Mouse (Mus musculus) olfactory bulb, adult 2 months (tissue): Measurements from ENCODE around the gene Dhx57. TPM values are rescaled to one million over a fixed set of nuclear protein-coding genes. Genes with fewer than 3 reads are reported as not detected.
A peak's percentile ranks its signal among the peaks of the same experiment; 100 is the strongest.
"Not testable (repeated sequence)": the region's sequence is repeated elsewhere in the genome, so short reads cannot be mapped to it uniquely, and the experiment has no call there.

Source experiments
- H3K27ac ChIP-seq: fragments of 200-500 bp; 2 replicates; pipeline ENCODE4 v1.5.1; 2012; ENCODE audit warnings: low read depth, low read length; ENCODE audit not compliant: insufficient read depth
- H3K4me1 ChIP-seq: fragments of 200-500 bp; 2 replicates; pipeline ENCODE4 v1.6.1; 2012; ENCODE audit warnings: low read length; ENCODE audit not compliant: control insufficient read depth, insufficient read depth
- H3K4me3 ChIP-seq: fragments of 200-500 bp; 2 replicates; pipeline ENCODE4 v1.5.1; 2012; ENCODE audit warnings: mild to moderate bottlenecking, low read depth, low read length, moderate library complexity; ENCODE audit not compliant: insufficient read depth
- CTCF ChIP-seq: fragments of 200-500 bp; IDR thresholded peaks from 2 replicates; pipeline ENCODE4 v1.5.1; 2012; ENCODE audit warnings: low read depth, mild to moderate bottlenecking, low read length, moderate library complexity; ENCODE audit not compliant: insufficient read depth
- POLR2A ChIP-seq: fragments of 200-500 bp; IDR thresholded peaks from 2 replicates; pipeline ENCODE4 v1.6.1; 2012; ENCODE audit warnings: mild to moderate bottlenecking, low read depth, low read length, moderate library complexity; ENCODE audit not compliant: insufficient read depth
- WGBS: fragments of 180-500 bp; shearing (Covaris S2); methylation state at CpG from one replicate; pipeline ENCODE4 v1.1.7; 2018; 5-methylcytosine and 5-hydroxymethylcytosine counted together
- polyA plus RNA-seq: library from polyadenylated mRNA; stranded (reverse); fragments of >200 nt; gene quantifications from 2 replicates; pipeline ENCODE4 v1.2.4, GENCODE M21; 2012; ENCODE audit warnings: low replicate concordance; ENCODE audit not compliant: missing spikeins, insufficient read depth, insufficient read length

Dhx57 gene
- polyA plus RNA-seq, 1 experiment = not detected

DNA sequence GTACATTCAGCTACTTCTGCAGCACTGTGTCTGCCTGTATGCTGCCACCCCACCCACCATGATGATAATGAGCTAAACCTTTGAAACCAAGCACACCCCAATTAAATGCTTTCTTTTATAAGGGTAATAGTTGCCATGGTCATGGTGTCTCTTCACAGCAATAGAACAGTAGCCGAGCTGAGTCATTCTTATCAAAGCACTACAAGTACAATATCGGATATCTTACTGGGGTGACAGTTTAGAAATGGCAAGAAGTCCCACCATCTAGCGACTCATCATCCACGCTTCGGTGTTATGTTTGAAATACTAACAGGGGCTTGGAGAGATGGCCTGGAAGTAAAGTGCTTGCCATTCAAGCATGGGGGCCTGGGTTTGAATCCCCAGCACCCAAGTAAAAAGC lies 56.4 kb downstream of the Dhx57 start:
- 68% methylated on average over 5 of the region's 5 CpGs for WGBS

DNA sequence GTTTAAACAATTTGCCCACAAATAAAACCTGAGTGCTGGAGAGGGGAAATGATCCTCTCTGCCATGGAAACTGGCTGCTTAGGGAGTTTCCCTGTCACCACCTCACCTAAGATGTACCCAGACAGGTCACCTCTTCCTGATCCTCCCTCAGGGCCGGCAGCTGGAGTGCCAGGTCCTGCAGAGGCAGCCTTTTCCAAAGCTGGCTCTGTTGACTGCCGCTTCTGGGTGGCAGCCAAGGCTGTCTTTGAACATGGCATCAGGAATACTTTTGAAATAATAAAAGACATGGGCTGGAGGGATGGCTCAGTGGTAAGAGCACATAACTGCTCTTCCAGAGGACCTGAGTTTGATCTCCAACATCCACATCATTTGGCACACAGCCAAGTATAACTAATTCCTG lies 60.9 kb downstream of the Dhx57 start:
- Histone ChIP-seq H3K4me3 (no peak overlapping the region), H3K27ac (no peak overlapping the region), H3K4me1 (peaks cover 2% of the 10 kb centered on the region; the same call in 1 of the 2 replicates)
- TF ChIP-seq CTCF = no peak
- TF ChIP-seq POLR2A = no peak
- WGBS = 41% methylated on average over 2 of the region's 2 CpGs

More for the DNA sequence above, 56.4 kb downstream of the Dhx57 start:
- H3K4me1 ChIP-seq = no peaks in the 10 kb centered on the region
- no peak overlapping the region for H3K27ac ChIP-seq
- H3K4me3 ChIP-seq = no peak overlapping the region
- TF ChIP-seq POLR2A = no peak
- no peak for TF ChIP-seq CTCF

DNA sequence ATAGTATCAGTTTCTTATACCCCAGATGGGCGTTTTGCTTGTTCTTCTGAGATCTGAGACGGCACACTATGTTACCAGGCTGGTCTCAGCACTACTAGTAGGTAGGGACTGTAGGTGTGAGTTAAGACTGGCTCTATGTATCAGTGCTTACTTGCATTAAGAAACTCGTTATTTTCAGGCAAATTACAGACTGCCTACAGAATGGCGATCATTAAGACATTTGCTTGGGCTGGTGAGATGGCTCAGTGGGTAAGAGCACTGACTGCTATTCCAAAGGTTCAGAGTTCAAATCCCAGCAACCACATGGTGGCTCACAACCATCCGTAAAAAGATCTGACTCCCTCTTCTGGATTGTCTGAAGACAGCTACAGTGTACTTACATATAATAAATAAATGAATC lies 65.1 kb downstream of the Dhx57 start:
- WGBS = 44% methylated on average over 5 of the region's 5 CpGs
- H3K4me1 ChIP-seq, H3K27ac ChIP-seq, H3K4me3 ChIP-seq: not testable (repeated sequence)

DNA sequence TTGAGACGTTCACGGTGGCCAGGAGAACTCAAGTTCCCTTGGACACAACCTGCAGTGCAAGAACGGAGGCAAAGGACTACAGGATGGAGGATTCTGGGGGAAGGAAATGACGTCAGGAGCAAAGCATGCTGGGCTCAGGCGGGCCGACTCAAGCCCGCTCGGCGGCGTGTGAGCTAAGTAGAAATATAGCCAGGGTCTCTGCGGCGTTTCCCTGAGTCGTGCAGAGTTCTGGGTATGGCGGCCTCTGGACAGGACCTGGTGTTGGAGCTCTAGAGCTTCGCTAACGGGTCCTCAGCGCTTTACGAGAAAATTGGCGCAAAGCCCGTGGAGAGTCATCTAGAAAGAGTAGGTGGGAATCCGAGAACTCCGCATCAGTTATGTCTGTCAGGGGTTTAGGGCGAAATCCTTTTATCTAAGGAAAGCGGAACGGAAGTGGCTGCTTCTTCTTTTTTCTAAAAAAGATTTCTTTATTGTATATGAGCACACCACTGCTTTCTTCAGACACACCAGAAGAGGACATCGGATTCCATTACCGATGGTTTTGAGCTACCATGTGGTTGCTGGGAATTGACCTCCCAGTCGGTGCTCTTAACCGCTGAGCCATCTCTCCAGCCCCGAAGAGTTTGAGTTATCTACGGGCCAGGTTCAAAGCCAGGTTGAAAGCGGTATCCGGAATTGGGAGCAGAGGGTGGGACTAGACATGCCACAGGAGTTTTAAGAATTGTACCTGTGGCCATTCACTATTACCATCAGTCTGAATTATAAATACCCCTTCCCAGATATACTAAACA lies 65.8 kb downstream of the Dhx57 start, which contains the start of gene Gemin6:
Gemin6 (plus strand) TSS at position 116 of the 791 bp plus-strand sequence.
- H3K27ac ChIP-seq = peak within 1 kb of the TSS; percentile 67
- H3K4me3 ChIP-seq = peak within 1 kb of the TSS; percentile 73
- TF ChIP-seq POLR2A (peak; percentile 64), CTCF (no peak)
- H3K4me1 ChIP-seq = peaks cover 2% of the 10 kb centered on the region; the same call in 1 of the 2 replicates
- WGBS = under 1% methylated on average over 33 of the region's 33 CpGs

DNA sequence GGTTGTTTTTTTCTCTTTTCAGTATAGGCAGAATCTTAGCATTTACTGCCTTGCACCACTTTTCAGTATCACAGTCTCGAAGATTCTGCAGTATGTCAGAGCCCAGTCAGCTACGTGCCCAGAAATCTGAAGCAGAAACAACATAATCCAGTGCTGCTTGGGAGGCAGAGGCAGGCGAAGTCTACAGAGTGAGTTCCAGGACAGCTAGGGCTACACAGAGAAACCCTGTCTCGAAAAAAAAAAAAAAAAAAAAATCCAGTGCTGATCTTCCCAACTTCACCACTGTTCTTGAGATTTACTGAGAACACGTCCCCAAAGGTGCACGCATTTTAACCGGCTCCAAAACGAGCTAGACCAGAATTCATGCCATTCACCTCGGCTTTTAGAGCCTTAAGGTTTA lies 66.4 kb downstream of the Dhx57 start:
- TF ChIP-seq CTCF (no peak), POLR2A (no peak)
- H3K4me3 ChIP-seq = peak overlapping the region; percentile 73
- H3K27ac ChIP-seq = peak overlapping the region; percentile 67
- WGBS = 2% methylated on average over 9 of the region's 9 CpGs
- peaks cover 2% of the 10 kb centered on the region; the same call in 1 of the 2 replicates for H3K4me1 ChIP-seq

DNA sequence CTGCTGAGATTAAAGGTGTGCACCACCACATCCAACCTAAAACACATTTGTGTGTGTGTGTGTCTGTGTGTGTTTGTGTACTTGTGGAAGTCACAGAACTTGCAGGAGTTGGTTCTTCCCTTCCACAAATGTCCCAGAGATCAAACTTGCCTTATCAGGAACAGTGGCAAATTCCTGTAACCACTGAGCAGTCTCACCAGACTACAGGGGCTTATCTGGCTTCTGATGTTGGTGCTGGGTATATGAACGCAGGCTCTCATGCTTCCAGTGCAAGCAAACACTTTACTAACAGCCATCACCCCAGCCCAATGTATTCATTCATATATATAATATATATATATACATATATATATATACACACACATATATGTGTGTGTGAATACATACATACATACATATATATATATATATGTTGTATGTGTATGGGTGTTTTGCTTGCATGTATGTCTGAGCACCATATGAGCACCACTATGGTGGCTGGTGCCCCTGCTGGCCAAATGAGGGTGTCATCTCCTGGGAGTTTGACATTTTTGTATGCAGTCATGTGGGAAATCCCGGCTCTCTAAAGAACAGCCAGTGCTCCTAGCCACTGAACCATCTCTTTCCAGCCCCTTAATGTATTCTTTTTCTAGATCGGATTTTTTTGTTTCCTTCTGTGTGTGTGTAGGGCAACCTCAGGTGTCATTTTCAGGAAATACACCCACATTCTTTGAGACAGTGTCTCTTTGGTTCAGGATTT lies 68.2 kb downstream of the Dhx57 start:
- peaks cover 2% of the 10 kb centered on the region; the same call in 1 of the 2 replicates for H3K4me1 ChIP-seq
- WGBS = 60% methylated on average over 3 of the region's 3 CpGs

DNA sequence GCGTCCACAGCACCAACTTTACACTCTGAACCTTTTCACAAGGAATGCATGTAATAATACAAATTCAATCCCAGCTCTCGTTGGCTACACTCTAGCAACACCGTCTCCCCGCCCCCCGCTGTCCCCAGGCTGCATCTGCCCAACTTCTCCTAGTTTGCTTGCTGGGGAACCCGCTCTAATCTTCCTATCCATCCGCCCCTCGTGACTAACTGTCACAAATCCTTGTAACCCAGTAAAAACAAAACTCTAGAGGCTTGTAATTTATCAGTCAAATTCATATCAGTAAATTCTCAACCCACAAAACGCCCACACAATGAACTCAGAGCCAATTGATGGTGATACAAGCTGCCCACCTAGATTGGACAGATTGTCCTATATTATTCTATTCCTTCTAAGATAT lies 69.1 kb downstream of the Dhx57 start:
- Histone ChIP-seq H3K27ac (no peak overlapping the region), H3K4me1 (peaks cover 2% of the 10 kb centered on the region; the same call in 1 of the 2 replicates), H3K4me3 (no peak overlapping the region)
- WGBS = 64% methylated on average over 9 of the region's 9 CpGs
- no peak for TF ChIP-seq CTCF
- TF ChIP-seq POLR2A = no peak

More for the DNA sequence above, 68.2 kb downstream of the Dhx57 start:
- Histone ChIP-seq H3K4me3 (no peak overlapping the region), H3K27ac (no peak overlapping the region)
- no peak for TF ChIP-seq CTCF
- TF ChIP-seq POLR2A = no peak

DNA sequence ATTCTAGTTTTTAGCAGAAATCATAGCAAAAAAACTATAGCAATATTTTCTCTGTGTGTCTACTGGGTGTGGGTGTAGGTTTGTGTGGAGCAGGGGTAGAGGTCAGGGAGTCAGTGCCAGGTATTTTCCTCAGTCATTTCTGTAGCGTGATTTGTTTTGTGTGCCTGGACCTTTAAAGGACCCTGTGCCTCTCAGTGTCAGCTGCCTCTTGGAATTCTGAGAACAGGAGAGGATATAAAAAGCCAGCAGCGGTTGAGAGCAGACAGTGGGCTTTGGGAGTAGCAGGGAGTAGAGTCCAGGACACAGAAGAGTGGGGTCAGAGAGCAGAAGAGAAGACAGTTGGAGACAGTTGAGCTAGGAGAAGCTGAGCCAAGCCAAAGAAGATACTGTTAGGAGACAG lies 70.1 kb downstream of the Dhx57 start:
- no peak overlapping the region for H3K4me3 ChIP-seq
- H3K4me1 ChIP-seq = peaks cover 2% of the 10 kb centered on the region; the same call in 1 of the 2 replicates
- TF ChIP-seq CTCF (no peak), POLR2A (no peak)
- 78% methylated on average over 2 of the region's 2 CpGs for WGBS
- H3K27ac ChIP-seq = no peak overlapping the region

DNA sequence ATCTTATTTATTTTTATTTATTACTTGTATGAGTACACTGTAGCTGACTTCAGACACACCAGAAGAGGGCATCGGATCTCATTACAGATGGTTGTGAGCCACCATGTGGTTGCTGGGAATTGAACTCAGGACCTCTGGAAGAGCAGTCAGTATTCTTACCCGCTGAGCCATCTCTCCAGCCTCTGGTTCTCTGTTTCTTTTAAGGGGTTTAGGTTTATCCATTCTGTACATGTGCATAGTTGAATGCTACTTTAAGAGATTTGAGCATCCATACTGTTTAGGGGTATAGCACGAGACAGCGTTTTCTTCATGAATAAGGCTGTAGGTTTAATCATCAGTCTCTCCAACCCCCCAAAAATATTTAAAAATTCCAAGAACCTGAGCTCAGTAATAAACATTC lies 76.3 kb downstream of the Dhx57 start:
- 90% methylated on average over 4 of the region's 4 CpGs for WGBS
- not testable (repeated sequence) for H3K4me3 ChIP-seq, H3K27ac ChIP-seq, H3K4me1 ChIP-seq
